Mouse (Mus musculus): Measurements from ENCODE around the gene Trim65. TPM values are rescaled to one million over a fixed set of nuclear protein-coding genes. Genes with fewer than 3 reads are reported as not detected.

Gene Trim65
- 2.7 and 3.1 TPM in 2 replicates for polyA plus RNA-seq (2015; fragmentation: Nextera tagmentation; extraction: Ambion mirVana)

DNA sequence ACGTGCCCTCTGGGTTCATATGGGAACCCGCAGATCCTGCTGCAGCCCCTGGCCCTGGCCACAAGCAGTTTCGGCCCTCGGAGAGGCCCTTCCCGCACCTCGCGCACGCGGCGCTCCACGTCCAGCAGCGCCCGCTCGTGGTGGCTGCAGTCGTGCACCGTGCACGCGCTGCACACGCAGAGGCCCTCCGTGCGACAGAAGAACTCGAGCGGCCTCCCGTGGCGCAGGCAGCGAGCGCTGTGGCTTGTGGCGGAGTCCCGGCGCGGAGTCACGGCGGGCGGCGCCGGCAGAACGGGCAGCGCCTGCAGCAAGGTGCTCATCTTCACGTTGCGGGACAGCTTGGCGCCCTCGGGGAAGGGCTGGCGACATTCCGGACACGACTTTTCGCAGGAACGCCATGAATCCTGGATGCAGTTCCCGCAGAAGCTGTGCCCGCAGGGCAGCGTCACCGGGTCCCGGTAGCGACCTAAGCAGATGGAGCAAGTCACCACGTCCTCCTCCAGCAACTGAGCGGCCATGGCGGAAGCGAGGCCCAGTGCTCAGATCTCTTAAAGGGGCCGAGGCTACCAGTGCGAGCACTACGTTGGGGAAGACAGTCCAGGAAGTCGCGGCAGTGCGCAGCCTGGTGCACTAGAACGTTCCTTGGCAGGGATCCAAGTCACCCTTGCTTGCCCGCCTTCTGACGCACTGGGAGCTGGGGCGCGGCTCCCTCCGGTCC lies at the start of gene Trim65:
Trim65 (minus strand) TSS at position 641 of the 718 bp plus-strand sequence.
- ATAC-seq (replicated peaks), result peak; percentile 86
- Histone ChIP-seq H3K9me3 (no peaks in the 10 kb centered on the region), H3K27me3 (replicated peaks) (no peaks in the 10 kb centered on the region), H3K4me1 (peaks cover 27% of the 10 kb centered on the region), H3K27ac (peak within 1 kb of the TSS; percentile 90), H3K4me3 (peak within 1 kb of the TSS; percentile 56), H3K9ac (peak within 1 kb of the TSS; percentile 69), H3K36me3 (replicated peaks) (peaks cover 8% of the 10 kb centered on the region; the same call in 1 of the 2 replicates), H3K4me2 (peak within 1 kb of the TSS; percentile 62)
- WGBS, result under 1% methylated on average over 67 of the region's 69 CpGs

DNA sequence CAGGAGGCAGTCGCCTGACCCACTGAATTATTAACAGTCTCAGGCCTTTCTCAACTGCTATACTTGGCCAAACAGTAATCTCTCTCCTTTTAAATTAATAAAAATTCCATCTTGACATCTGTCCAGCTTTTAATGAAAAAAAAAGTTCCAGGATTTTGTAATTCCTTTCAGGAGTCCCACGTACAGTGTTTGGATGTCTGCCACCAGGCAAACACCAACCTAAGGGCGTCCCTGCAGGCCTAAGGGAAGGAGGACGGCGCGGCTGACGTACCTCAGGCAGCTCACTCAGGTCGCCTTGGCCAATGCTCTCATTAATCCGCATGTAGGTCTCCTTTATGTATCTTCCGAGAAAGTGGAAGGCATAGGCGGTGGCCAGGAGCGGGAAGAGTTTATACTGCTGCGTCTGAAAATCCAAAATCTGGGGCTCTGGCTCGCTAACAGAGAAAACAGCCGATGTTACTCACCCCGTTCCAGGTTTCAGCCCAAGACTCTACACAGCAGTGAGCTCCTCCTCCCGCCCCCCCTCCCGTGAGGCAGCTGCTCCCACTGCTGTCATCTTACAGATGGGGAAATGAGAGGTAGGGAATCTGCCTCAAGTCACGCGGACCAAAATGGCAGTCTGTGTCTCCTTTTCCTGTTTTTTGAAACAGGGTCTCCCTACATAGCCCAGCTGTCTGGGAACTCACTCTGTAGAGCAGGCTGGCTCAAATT lies 47.6 kb upstream of the Trim65 start:
- Histone ChIP-seq H3K4me2 (no peak overlapping the region), H3K4me1 (no peaks in the 10 kb centered on the region), H3K27me3 (replicated peaks) (no peaks in the 10 kb centered on the region), H3K36me3 (replicated peaks) (peaks cover 54% of the 10 kb centered on the region), H3K9ac (no peak overlapping the region), H3K9me3 (no peaks in the 10 kb centered on the region), H3K27ac (no peak overlapping the region), H3K4me3 (no peak overlapping the region)
- no peak for ATAC-seq (replicated peaks)
- 90% methylated on average over 20 of the region's 20 CpGs for WGBS

DNA sequence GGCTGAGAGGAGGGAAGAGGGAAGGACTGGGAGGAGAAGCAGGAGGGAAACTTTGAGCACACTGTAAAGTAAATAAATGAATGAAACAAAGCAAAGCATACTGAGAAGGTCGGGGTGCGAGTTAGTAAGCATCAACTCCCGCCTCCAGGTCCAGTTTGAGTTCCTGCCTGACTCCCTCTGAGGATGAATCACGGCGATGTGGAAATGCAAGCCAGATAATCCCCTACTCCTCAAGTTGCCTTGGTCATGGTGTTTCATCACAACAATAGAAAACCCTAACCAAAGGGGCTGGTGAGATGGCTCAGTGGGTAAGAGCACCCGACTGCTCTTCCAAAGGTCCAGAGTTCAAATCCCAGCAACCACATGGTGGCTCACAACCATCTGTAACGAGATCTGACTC lies 45.1 kb upstream of the Trim65 start:
- H3K4me3 ChIP-seq, result no peak overlapping the region

DNA sequence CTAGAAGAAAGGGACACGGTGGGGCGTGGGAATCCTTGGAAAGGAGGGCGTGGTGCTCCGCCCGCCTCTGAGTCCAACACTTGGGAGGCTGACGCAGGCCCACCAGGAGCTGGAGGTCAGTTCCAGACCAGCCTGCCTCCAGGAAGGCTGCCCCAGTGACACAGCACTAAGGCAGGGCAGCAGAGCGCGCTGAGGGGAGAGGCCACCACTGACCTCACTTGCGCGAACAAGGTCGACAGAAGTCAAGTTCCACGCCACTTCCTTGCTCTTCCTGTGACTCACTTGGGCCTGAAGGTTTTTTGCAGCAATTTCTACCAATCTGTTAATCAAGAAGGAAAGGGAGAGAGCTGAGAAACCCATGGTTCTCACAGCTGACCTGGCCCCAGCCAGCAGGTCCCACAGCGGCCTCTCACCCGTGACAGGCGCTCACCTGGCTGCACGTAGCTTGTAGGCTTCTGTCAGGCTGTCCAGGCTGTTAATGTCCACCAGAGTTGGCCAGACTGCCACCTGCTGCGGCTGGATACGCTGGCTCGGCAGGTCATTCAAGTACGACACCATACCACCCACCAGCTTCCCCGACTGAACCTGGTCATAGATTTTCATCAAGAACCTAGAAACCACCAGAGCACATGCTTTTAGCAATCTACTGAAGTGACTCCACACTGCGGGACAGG lies 44.0 kb upstream of the Trim65 start:
- Histone ChIP-seq H3K4me1 (no peaks in the 10 kb centered on the region), H3K36me3 (replicated peaks) (peaks cover 67% of the 10 kb centered on the region), H3K9ac (no peak overlapping the region), H3K4me3 (no peak overlapping the region), H3K27me3 (replicated peaks) (no peaks in the 10 kb centered on the region), H3K4me2 (no peak overlapping the region), H3K27ac (no peak overlapping the region), H3K9me3 (no peaks in the 10 kb centered on the region)
- WGBS, result 92% methylated on average over 22 of the region's 22 CpGs
- ATAC-seq (replicated peaks), result no peak

More for the DNA sequence above, 45.1 kb upstream of the Trim65 start:
- Histone ChIP-seq H3K27ac (no peak overlapping the region), H3K4me2 (no peak overlapping the region), H3K9me3 (no peaks in the 10 kb centered on the region), H3K9ac (no peak overlapping the region), H3K36me3 (replicated peaks) (peaks cover 67% of the 10 kb centered on the region), H3K27me3 (replicated peaks) (no peaks in the 10 kb centered on the region), H3K4me1 (no peaks in the 10 kb centered on the region)
- WGBS, result 80% methylated on average over 7 of the region's 7 CpGs
- no peak for ATAC-seq (replicated peaks)

DNA sequence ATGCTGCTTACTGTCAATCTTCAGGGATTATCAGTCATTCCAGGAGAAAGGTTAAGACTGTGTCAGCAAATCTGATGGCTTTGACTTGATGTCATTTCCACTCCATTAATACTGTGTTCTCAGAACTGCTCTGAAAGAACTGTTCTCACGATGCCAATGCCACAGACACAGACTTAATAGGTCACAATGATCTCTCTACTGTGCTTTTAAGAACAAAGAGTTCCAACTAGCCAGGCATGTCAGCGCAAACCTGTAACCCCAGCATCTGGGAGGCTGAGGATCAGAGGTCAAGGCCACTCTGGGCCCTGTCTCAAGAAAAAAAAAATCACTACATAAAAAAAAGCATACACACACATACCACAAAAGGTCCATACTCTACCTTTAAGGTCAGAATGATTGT lies 41.0 kb upstream of the Trim65 start:
- Histone ChIP-seq H3K9ac (no peak overlapping the region), H3K27ac (no peak overlapping the region), H3K27me3 (replicated peaks) (no peaks in the 10 kb centered on the region), H3K4me2 (no peak overlapping the region), H3K36me3 (replicated peaks) (peaks cover 41% of the 10 kb centered on the region), H3K4me3 (no peak overlapping the region), H3K4me1 (peaks cover 10% of the 10 kb centered on the region), H3K9me3 (no peaks in the 10 kb centered on the region)
- WGBS, result 79% methylated on average over 2 of the region's 2 CpGs
- no peak for ATAC-seq (replicated peaks)

DNA sequence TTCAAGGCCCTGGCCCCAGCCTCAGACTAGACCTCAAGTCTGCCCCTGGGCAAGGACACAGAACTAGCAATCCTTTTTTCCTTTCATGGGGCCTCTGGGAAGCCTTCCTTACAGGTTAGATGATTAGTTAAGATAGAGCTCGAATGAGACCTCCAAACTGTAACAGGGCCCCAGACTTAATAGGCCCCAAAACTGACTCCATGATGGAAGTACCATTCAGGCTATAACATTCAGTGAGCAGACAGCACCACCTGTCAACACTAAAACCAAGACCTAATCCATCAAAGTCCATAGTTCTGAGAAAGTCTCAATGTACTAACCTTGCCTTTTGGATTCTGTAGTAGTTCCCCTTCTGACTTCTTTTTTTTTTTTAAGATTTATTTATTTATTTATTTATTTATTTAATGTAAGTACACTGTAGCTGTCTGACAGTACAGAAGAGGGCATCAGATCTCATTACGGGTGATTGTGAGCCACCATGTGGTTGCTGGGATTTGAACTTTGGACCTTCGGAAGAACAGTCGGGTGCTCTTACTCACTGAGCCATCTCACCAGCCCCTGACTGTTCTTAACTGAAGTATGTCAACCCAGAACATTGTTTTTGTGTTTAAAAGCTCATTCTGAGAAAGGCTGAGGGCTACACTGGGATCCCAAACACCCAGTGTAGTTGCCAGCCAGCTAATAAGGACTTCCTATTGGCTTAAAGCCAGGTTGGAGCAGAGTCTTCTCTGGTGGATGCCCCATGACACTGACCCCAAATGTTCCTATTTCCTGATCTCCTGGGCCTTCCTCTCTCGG lies 39.3 kb upstream of the Trim65 start:
- H3K4me2 ChIP-seq, result no peak overlapping the region
- H3K27me3 ChIP-seq (replicated peaks), result no peaks in the 10 kb centered on the region
- no peaks in the 10 kb centered on the region for H3K9me3 ChIP-seq
- peaks cover 23% of the 10 kb centered on the region for H3K4me1 ChIP-seq
- 85% methylated on average over 5 of the region's 5 CpGs for WGBS
- peaks cover 32% of the 10 kb centered on the region for H3K36me3 ChIP-seq (replicated peaks)
- H3K27ac ChIP-seq, result no peak overlapping the region
- H3K4me3 ChIP-seq, result no peak overlapping the region
- ATAC-seq (replicated peaks), result no peak
- H3K9ac ChIP-seq, result no peak overlapping the region

DNA sequence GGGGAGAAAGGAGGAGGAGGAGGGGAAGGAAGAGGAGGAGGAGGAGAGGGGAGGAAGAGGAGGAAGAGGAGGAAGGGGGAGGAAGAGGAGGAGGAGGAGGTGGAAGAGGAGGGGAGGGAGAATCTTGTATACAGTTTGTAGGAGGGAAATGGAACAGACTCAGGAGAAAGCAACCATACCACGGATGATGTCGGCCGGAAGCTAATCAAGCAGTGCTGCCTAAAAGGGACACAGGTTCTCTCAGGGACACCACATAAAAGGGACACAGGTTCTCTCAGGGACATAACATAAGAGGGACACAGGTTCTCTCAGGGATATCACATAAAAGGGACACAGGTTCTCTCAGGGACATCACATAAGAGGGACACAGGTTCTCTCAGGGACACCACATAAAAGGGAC lies 38.3 kb upstream of the Trim65 start:
- peaks cover 22% of the 10 kb centered on the region; the same call in 1 of the 2 replicates for H3K36me3 ChIP-seq (replicated peaks)

DNA sequence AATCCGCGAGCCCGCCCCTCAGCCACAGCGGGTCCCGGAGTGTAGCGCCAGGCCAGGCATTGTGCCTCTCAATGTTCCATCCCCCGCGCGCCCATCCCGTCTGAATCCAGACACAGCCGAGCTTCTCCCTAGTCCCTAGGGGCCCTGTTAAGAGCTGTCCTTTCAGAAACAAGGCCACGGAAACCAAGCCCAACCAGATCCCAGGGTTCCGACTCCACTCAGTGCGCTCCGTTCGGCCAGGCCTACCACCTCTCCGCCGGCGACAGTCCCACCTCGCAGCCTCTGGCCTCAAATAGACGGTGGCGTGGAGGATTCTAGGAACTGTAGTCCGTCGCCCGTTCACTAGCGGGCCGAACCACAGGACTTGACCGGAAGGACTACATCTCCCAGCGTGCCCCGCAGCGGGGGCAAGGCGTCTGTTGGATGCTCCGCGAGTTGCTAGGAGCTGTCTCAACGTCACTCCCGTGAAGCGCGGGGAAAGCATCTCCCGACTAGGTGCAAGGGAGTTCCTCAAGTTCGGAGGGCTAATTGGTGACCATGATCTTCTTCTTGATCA lies 37.0 kb upstream of the Trim65 start, which contains the start of gene Fbf1:
Fbf1 (minus strand) TSS at position 283 of the 556 bp plus-strand sequence.
- H3K27me3 ChIP-seq (replicated peaks), result no peaks in the 10 kb centered on the region
- H3K36me3 ChIP-seq (replicated peaks), result peaks cover 14% of the 10 kb centered on the region; the same call in 1 of the 2 replicates
- ATAC-seq (replicated peaks), result peak; percentile 97
- peaks cover 23% of the 10 kb centered on the region for H3K4me1 ChIP-seq
- H3K27ac ChIP-seq, result peak within 1 kb of the TSS; percentile 95
- H3K9me3 ChIP-seq, result no peaks in the 10 kb centered on the region
- H3K4me3 ChIP-seq, result peak within 1 kb of the TSS; percentile 85
- peak within 1 kb of the TSS; percentile 74 for H3K4me2 ChIP-seq
- under 1% methylated on average over 40 of the region's 40 CpGs for WGBS
- peak within 1 kb of the TSS; percentile 80 for H3K9ac ChIP-seq

More for the DNA sequence above, 38.3 kb upstream of the Trim65 start:
- Histone ChIP-seq H3K9ac (no peak overlapping the region), H3K4me3 (no peak overlapping the region), H3K9me3 (no peaks in the 10 kb centered on the region), H3K27ac (no peak overlapping the region), H3K4me2 (no peak overlapping the region), H3K4me1 (peaks cover 23% of the 10 kb centered on the region), H3K27me3 (replicated peaks) (no peaks in the 10 kb centered on the region)
- ATAC-seq (replicated peaks), result no peak
- WGBS, result 87% methylated on average over 3 of the region's 3 CpGs

DNA sequence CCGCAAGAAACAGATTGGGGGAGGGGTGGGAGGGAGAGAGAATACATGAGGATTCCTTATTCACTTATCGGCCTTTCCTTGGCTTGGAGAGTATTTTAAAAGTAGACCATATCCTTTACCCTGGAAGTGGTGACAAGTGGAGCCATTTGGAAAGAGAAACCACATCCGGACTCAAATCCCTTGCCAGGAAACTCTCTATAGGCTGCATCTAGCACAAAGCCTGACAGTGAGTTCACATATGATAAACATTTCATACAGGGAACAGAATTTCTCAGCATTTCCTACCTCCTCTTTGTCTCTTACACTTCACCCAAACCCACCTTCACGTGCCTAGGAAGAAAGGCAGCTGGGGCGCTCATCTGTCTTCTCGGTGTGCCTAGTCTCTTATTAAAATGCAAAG lies 36.3 kb upstream of the Trim65 start:
- Histone ChIP-seq H3K9ac (peak overlapping the region; percentile 80), H3K4me3 (peak overlapping the region; percentile 85), H3K4me2 (peak overlapping the region; percentile 74), H3K27ac (peak overlapping the region; percentile 95), H3K9me3 (no peaks in the 10 kb centered on the region), H3K36me3 (replicated peaks) (peaks cover 7% of the 10 kb centered on the region; the same call in 1 of the 2 replicates), H3K27me3 (replicated peaks) (no peaks in the 10 kb centered on the region), H3K4me1 (peaks cover 23% of the 10 kb centered on the region)
- peak; percentile 2; the same call in 1 of the 2 replicates for ATAC-seq (replicated peaks)
- 7% methylated on average over 6 of the region's 6 CpGs for WGBS

DNA sequence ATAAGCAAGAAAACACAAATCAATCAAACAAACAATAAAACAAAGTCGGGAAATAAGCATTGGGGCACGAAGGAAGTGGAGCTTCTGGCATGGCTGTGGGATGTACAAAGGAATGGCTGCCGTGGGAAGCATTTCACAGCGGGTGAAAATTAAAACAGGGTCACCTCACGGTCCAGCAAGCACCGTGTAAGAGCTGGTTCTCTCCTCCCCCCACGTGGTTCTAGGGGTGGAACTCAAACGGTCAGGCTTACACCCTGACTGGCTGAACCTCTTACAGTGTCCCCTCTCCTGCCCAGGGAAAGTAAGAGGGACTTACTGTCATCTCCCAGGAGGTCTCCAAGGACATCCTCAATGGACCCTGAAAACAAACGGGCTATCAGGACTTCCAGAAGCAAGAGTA lies 32.1 kb upstream of the Trim65 start:
- Histone ChIP-seq H3K36me3 (replicated peaks) (peaks cover 20% of the 10 kb centered on the region; the same call in 1 of the 2 replicates), H3K27me3 (replicated peaks) (no peaks in the 10 kb centered on the region), H3K4me1 (peaks cover 18% of the 10 kb centered on the region), H3K9ac (no peak overlapping the region), H3K9me3 (no peaks in the 10 kb centered on the region), H3K27ac (no peak overlapping the region), H3K4me3 (no peak overlapping the region), H3K4me2 (no peak overlapping the region)
- ATAC-seq (replicated peaks), result no peak
- WGBS, result 30% methylated on average over 9 of the region's 9 CpGs

DNA sequence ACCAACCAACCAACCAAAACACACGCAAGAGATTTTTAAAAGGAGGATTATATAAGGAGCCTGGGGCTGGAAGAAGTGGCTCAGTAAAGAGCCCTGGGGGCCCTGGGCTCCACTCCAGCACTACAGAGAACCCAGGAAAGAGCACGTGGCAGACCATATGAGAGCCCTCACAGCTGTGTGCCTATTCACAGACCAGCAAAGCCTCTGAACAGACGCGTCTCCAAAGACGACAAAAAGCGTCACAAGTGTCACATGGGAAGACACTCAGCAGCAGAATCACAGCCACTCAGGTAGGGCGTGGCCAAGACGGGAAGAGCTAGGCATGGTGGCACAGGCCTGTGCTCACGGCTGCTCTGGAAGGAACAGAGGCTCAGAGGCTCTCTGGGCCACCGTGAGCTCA lies 31.2 kb upstream of the Trim65 start:
- Histone ChIP-seq H3K4me2 (no peak overlapping the region), H3K27me3 (replicated peaks) (no peaks in the 10 kb centered on the region), H3K36me3 (replicated peaks) (peaks cover 28% of the 10 kb centered on the region; the same call in 1 of the 2 replicates), H3K9me3 (no peaks in the 10 kb centered on the region), H3K4me3 (no peak overlapping the region), H3K4me1 (peaks cover 15% of the 10 kb centered on the region), H3K27ac (no peak overlapping the region), H3K9ac (no peak overlapping the region)
- WGBS, result 63% methylated on average over 10 of the region's 10 CpGs
- 0 out of 2 replicates have a peak, but pooled peaks have one; percentile 56 for ATAC-seq (replicated peaks)
